Mouse (Mus musculus): Measurements from ENCODE around the gene Hcfc1r1.
A peak's percentile ranks its signal among the peaks of the same experiment; 100 is the strongest.

Gene Hcfc1r1

GRCm38 (mm10) chr17:23673424-23674073 is at the start of gene Hcfc1r1, which contains the start of gene Thoc6:
Hcfc1r1 (plus strand) TSS chr17:23673596.
Thoc6 (minus strand) TSS chr17:23673882.
- peak; percentile 86 for DNase-seq (ENCODE audit: extremely low read depth, low read depth, low spot score)

DNA sequence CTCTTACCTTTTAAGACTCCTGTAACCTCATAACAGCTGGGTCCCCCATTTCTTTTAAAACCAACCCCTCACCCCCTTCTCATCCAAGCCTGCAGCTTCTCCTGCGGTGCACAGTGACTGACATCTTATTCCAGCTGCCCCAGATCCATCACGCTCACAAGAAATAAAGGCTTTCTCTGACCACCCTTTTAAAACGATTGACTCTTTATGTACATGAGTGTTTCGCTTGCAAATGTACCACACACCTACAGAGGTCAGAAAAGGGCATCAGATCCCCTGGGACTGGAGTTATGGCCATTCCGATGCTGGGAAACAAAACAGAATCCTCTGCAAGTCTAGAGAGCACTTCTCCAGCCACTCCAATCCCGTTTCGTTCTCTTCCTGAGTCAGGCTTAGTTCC is 45.6 kb upstream of the Hcfc1r1 start:
- no peak for DNase-seq (ENCODE audit: extremely low read depth, low read depth, low spot score)

DNA sequence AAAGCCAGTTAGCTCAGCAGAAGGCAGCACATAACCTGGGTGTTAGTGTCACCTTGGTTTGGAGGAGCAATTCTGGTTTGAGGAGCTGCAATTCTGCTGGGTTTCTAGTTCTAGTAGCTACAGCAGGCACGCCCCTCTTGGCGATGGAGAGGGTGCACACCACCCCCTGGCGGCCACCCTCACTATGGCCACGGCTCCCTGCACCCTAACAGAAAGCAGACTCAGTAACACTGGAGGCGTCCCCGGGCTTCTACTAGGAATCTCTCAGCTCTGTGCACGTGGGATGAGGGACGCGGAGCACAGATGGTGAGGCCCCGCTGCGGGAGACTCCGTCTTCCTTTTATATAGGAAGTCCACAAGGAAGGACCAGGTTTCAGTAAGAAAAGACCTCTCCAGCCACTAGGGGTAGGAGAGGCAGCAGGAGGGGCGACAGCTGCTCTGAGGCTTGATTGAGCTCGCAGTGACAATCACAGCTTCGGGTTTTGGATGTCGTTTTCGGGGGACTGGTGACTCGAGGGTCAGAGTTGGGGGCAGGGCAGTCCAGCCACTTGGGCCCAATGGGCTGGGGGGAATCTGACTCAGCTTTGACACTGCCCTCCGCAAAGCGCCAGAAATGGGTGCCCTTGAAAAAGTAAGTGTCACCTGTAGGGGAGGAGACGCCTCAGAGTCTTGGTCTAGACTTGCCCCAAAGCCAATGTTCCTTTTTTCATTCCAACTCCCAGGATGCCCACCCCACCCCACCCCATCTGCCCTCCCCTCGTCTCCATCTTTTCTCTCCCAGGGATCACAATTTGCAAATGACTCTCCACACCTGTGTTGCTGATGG is 43.0 kb upstream of the Hcfc1r1 start:
- DNase-seq (ENCODE audit: extremely low read depth, low read depth, low spot score), result no peak

GRCm38 (mm10) chr17:23631241-23631640 is 42.2 kb upstream of the Hcfc1r1 start:
- no peak for DNase-seq (ENCODE audit: extremely low read depth, low read depth, low spot score)

DNA sequence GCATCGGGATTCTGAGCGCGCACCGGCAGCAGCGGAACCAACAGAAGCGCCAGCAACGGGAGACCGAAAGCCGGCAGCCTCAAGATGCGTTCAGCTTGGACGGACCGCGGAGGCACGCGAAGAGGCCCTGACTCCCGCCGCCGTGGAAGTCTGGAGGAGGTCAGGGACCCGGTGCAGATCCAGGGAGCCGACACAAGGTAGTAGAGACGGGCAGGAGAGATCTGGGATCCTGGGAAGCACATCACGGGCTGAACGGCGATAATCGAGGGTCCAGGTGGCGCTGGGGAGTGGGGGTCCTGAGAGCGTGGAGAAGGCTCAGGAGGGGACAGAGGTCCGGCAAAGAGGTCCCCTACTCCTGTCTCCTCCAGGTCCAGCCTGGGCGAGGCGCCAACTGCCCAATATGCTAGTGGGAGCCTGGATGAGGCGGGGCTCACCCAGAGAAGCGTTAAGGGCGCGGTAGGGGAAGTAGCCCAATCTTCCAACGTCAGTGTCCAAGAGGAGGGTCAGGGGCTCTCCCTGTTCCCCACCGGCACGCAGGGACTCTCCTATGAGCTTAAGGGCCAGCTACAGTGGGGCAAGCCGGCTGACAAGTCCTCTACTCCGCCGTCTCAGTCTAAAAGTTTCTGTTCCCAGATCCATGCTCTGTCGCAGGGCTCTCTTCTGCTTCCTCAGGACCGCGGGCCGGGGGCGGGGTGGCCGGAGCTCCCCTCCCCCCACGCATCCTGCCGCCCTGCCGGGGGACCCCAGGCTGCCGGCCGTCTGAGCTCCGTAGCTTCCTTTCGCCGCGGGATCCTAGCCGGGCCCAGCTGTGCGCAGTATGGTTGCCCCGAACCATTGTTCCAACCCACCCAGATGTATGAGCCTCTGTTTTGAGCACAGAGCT is 28.5 kb upstream of the Hcfc1r1 start, which contains the start of gene Mmp25:
Gene Mmp25 (minus strand): TSS at position 665 of the 883 bp plus-strand sequence.
- DNase-seq (ENCODE audit: extremely low read depth, low read depth, low spot score), result no peak

- no peak for DNase-seq (ENCODE audit: extremely low read depth, low read depth, low spot score)
These were observed 27.5 kb upstream of the Hcfc1r1 start for GRCm38 (mm10) chr17:23645894-23646293.

- DNase-seq (ENCODE audit: extremely low read depth, low read depth, low spot score), result no peak
These were observed 22.0 kb upstream of the Hcfc1r1 start for GRCm38 (mm10) chr17:23651363-23651762.

DNA sequence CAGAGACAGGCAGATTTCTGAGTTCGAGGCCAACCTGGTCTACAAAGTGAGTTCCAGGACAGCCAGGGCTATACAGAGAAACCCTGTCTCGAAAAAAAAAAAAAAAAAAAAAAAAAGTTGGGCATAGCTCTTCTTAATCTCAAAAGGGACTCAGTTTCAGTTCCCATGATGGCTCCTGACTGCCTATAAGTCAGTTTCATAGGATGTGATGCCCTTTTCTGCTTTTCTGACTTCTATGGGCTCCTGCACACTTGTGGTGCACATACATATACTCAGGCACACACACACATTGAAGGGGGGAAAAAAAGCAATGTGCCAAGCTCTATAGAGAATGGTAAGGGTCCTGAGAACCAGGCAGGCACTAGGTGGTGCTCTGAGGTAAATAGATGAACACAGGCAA is 20.1 kb upstream of the Hcfc1r1 start:
- DNase-seq (ENCODE audit: extremely low read depth, low read depth, low spot score), result no peak

DNA sequence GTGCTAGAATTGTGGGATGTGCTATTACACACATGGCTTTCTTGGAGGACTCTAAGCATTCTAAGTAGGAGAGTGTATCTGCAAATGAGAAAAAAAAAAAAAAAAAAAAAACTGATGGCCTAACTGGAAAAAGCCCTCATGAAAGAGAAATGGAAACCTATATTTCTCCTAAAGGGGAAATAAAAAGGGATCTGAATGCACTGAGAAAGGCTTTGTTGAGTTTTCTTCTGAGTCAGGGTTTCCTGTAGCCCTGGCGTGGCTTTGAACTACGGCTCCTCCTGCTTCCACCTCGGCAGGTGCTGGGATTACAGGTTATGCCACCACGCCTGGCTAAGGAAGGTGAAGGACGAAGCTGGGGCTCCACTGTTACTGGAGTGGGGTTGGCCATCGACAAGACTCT is 19.4 kb upstream of the Hcfc1r1 start:
- DNase-seq (ENCODE audit: extremely low read depth, low read depth, low spot score), result no peak

GRCm38 (mm10) chr17:23654410-23654809 is 19.0 kb upstream of the Hcfc1r1 start:
- DNase-seq (ENCODE audit: extremely low read depth, low read depth, low spot score), result no peak

- DNase-seq (ENCODE audit: extremely low read depth, low read depth, low spot score), result no peak
These were observed 14.9 kb upstream of the Hcfc1r1 start for GRCm38 (mm10) chr17:23658450-23658849.

GRCm38 (mm10) chr17:23660117-23660875 is 13.1 kb upstream of the Hcfc1r1 start, which contains the start of gene Bicdl2:
Bicdl2 (plus strand) TSS chr17:23660506.
- no peak for DNase-seq (ENCODE audit: extremely low read depth, low read depth, low spot score)

DNA sequence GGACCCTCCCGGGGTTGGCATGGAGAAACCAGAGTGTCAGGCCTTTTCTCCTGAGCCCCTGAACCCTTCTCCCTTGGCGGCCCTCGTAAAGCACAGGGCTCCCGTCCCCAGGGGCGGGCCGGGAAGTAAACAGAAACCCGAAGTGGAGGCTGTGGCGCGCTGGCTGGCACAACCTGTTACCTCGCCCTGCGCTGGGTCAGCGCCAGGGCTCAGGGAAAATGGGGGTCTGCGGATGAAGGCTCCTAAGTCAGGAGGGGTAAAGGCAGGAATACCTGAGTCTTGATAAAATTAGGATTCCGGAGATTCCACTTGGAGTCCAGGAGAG is 12.6 kb upstream of the Hcfc1r1 start:
- no peak for DNase-seq (ENCODE audit: extremely low read depth, low read depth, low spot score)

GRCm38 (mm10) chr17:23661526-23661925 is 11.9 kb upstream of the Hcfc1r1 start:
- no peak for DNase-seq (ENCODE audit: extremely low read depth, low read depth, low spot score)

- no peak for DNase-seq (ENCODE audit: extremely low read depth, low read depth, low spot score)
These were observed 8.8 kb upstream of the Hcfc1r1 start for GRCm38 (mm10) chr17:23664556-23665021.

DNA sequence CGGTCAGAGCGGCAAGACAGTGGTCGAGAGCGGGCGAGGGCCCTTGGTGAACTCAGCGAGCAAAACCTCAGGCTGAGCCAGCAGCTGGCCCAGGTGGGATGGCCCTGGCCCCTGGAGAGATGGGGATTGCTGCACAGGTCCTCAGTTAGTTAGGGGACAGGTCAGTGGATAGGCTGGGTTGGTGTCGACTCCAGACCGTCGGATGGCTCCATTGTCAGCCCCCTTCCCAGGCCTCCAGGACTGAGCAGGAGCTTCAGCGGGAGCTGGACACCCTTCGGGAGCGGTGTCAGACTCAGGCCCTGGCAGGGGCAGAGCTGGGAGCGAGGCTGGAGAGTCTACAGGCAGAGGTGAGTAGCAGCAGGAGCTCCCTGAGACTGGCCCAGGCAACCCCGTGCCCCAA is 7.9 kb upstream of the Hcfc1r1 start:
- DNase-seq (ENCODE audit: extremely low read depth, low read depth, low spot score), result no peak

DNA sequence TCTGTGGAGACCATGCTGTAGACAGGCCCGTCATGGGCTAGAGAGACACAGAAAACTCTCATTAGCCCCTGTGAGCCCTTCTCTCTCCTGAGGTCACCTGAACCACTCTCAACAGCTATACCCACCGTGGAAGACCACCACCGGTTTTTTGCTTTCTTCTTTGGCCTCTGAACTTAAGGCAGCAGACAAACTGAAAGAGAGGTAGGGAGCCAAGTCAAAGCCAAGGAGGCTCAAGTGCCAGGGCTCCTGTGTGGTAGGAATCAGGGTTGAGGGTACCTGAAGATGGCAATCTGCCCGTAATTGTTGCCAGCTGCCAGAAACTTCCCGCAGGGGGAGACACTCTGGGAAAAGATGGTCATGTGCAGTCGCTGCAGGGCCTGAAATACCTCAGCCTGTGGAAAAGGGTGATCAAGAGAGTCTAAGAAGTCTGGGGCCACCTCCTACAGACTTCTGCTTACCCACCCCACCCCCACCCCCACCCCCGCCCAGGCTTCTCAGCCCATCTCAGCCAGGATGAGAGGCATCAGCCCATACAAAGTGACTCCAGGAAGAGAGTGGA is 2.8 kb upstream of the Hcfc1r1 start:
- no peak for DNase-seq (ENCODE audit: extremely low read depth, low read depth, low spot score)

- no peak for DNase-seq (ENCODE audit: extremely low read depth, low read depth, low spot score)
These were observed 1.9 kb upstream of the Hcfc1r1 start for GRCm38 (mm10) chr17:23671519-23671918.

- DNase-seq (ENCODE audit: extremely low read depth, low read depth, low spot score), result no peak
These were observed 635 bp upstream of the Hcfc1r1 start for GRCm38 (mm10) chr17:23672761-23673160.

DNA sequence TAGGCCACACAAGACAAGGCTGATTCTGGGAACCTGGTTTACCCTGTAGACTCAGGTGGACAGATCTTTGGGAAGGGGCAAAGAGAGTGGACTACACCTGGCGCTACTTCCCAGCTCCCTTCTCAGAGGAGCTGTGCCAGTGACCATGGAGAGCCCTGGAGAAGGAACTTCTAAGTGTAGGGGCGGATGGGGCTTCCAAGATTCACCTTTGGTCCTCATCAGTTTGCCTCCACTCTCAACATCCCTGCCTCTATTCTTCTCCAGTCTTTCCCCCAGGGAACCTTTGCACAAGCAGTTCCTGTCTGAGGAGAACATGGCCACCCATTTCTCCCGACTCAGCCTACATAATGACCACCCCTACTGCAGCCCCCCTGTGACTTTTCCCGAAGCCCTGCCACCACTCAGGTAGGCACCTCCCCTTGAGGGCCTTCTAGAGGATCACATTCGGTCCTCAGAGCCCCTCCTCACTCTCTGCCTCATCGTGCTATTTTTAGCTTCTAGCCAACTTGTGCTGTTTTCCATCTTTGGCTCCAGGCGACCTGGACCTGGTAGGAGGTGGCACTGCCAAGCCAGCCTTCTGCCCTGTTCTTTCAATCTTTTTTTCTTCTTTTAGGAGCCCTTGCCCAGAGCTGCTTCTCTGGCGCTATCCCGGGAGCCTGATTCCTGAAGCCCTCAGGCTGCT is 1.0 kb downstream of the Hcfc1r1 start:
- no peak for DNase-seq (ENCODE audit: extremely low read depth, low read depth, low spot score)
